Mouse (Mus musculus) skeletal muscle tissue, adult 2 months (tissue): ENCODE results near the gene Daam1.
A peak's percentile ranks its signal among the peaks of the same experiment; 100 is the strongest.

Experiments
- DNase-seq: peaks from one replicate; pipeline ENCODE4 v3.0.0-alpha.2; 2012; ENCODE audit warnings: low read depth, low spot score

Daam1 gene

DNA sequence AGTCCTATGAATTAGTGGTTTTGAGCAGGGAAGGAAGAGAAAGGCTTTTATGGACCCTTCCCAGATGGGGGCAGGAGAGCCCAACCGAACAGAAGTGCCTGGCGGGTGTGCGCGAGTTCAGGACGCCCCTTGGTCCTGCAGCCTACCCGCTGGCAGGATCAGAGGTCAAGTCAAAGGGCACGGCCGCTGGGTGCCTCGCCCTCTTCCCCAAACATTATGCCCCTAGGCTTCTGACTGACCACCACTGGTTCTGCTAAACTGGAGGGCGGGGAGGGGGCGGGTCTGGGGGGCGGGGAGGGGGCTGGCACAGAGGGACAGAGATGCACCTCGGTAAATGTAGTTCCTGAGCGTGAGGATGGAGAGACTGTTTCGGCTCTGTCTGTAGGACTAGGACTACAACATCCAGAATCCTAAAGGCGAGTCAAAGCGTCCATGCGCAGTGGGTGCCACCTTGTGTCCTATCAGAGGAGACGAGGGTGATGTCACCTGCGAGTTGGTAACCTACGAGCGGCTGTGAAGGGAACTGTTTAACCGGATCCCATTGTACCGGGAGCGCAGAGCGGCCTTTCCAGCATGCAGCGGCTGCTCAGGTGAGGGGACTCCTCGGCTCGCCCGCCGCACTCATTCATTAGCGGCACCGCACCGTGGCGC, at the start of gene Daam1:
Daam1 (plus strand) TSS at position 472 of the 651 bp plus-strand sequence.
- peak; percentile 97 for DNase-seq

DNA sequence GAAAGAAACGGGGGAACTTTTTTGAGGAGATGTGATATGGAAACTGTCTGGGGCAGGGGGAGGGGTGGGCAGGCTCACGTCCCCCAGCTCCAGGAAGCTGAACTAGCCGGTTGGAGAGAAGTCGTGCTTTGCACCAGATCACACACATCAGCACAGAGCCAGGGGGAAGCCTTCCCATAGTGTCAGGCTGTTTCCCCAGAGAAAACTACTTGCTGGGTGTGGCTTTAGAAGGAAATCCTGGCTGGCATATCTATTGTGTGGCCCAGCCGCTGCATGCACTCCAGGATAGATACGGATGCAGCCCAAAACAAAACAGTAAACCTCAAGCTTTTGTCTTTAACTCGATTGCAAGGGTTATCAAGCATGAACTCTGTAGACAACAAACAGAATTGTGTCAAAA, 49.7 kb upstream of the Daam1 start:
- no peak for DNase-seq

DNA sequence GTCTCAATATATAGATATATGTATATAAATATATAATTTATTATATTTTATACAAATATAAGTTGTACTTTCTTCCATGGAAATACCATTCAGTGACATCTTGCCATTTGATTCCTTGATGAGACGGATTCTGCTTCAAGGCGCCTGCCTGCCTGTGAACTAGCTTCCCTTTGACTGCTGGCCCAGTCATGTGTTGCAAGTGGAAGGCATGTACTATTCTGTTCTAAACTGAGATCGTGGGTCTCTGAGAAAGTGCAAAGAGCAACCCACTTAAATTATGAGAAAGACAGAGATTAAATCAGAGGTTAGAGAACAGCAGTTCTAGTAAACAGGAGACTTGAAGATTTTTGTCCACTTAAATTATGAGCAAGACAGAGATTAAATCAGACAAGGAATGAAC, 46.9 kb upstream of the Daam1 start:
- no peak for DNase-seq

DNA sequence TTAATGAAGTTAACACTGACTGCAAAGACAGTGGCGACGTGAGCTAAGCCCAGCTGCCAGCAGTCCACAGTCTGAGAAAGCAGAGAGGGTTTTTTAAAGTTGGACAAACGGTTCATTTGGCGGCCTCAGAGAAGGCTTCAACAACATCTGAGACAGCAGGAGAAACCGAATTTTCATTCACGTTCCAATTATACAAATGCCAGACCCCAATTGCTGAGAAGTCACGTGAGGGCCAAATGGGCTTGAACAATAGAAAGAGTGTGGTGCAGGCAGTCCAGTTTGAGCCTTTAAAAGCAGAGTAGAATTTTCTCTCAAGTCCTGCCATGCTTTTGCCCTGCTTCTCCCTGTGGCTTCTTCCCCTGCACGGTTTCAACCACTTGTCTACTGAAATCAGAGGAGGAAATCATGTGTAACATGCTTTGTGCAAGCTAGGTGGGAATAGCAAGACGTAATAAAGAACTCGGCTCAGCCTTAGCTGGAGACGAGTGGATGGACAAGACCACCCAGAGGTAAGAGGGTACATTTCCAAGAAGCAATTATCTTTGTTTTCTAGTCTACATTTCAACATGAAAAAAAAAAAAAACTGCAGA, 46.1 kb upstream of the Daam1 start:
- no peak for DNase-seq

DNA sequence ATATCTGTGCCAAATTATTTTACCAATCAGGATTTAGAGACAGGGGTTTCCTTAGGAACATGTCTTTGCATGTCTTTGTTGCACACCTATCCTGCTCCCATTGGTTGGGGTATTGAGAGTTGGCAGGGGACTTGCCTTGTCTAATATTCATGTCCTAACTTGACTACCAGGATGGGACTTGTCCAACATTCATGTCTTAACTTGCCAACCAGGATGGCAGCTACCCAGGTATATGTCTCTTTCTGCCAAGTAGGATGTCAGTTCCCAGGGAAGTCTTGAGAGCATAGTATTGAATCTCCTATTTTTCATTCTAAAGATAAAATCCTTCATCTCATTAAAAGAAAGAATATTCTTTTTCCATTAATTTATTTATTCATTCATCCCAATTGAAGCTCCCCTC, 44.4 kb upstream of the Daam1 start:
- DNase-seq, result no peak

DNA sequence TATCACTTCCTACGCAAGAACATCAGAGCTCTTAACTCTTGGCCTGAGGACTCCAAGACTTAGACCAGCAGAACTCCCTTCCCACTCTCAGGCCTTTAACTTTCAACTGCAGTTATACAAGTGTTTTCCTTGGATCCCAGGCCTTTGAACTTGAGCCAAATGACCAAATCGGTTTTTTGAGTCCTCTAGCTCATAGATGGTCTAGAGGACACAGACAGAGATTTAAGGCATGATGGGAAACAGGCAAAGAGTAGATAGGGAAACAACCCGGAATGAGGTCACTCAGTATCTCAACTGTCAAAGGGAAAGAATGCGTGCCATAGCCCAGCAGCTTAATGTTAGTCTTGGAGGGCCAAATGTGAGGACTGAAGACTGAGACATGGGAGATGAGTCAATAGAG, 42.1 kb upstream of the Daam1 start:
- peak; percentile 31 for DNase-seq

DNA sequence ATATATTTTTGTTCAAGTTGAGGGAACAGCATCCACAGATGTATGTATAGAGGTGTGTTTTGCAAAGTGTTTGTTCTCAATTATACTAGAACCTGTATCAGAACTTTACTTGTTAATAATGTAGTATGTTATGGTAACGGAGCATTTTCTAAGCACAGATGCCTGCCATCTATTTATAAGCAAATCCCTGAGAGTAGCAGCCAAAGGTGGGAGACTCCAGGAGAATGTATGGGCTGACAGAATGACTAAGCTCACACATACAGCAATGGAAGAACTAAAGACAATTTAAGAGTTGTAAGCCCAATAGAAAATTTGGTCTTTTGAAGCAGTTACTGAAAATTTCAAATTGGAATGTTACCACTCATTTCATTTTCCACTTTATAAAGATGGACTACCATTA, 40.3 kb upstream of the Daam1 start:
- DNase-seq, result no peak

DNA sequence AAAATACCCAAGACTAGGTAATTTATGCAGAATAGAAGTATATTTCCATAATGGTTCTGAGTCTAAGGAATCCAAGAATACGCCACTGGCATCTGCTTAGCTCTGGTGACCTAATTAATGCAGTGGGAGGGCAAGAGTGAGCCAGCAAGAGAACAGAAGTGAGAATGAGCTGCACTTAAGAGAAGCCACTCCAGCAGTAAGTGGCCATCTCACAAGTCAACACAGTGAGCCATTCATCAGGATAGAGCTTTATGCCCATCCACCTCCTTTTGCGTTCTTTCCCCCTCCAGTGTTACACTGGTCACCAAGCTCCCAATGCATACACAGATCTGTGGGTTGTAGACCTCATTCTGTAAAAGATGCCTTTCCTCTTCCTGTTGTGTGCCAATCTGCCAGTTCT, 37.8 kb upstream of the Daam1 start:
- DNase-seq, result no peak

DNA sequence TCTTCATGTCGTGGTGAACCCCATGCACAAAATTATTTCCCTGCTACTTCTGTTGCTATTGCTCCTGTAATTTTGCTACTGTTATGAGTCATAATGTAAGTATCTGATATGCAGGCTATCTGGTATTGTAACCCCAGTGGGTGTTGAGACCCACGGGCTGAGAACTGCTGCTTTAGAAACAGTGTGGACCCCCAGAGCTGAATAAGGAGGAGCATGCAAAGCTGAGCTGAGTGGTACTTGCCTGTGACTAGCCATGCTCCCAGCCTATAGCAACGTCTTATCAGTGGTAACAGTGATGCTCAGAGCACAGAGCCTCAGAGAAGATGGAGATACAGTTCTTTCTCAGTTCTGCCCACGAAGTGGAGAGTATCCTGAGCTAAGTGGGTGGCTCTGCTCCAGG, 35.3 kb upstream of the Daam1 start:
- no peak for DNase-seq

DNA sequence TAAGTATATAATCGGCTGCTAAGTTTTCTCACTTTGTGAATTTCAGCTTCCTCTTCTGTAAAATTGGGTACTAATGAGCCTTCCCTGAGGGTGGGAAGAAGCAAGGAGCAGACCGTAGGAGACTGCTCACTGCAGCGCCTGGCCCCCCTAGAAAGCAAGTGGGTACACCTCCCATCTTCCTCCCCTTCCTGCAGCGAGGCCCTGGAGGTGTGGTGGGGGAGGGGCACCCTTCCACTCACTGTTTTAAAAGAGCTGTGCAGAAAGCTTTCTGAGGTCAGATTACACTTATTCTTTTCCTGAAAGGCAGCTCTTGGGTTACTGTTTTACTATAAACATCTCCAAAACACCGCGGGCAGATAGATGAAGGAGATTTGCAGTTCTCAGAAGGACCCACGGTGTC, 34.4 kb upstream of the Daam1 start:
- DNase-seq, result no peak

DNA sequence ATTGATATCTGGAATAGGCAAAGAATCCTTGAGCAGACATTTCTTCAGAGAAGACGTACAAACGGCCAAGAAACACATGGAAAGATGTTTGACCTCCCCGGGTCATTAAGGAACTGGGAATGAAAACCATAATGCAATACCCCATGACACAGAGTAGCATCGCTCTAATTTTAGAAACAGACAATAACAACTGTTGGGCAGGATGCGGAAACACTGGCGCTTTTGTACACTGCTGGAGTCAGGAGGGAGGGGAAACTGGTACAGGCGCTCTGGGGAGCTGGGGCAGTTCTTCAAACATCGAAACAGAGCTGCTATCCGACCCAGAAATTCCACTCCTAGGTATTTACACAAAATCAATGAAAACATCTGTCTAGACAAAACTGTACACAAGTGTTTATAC, 23.6 kb upstream of the Daam1 start:
- no peak for DNase-seq

DNA sequence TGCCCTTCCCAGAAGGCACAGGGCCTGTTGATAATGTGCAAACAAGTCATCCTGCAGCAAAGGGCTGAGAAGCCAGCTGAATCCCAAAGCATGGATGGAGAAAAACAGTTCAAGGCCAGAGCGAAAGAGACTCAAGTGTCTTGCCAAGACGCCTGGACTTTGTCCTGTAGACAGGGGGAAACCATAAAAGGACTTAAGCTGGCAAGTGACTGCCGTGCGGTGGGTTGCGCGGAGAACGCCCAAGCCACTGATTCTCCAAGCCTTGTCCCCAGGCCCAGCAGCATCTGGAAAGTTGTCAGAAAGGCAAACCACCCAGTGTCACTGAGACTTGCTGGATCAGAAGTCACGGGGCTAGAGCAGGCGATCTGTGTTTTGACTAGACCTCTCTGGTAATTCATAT, 22.2 kb upstream of the Daam1 start:
- peak; percentile 32 for DNase-seq

DNA sequence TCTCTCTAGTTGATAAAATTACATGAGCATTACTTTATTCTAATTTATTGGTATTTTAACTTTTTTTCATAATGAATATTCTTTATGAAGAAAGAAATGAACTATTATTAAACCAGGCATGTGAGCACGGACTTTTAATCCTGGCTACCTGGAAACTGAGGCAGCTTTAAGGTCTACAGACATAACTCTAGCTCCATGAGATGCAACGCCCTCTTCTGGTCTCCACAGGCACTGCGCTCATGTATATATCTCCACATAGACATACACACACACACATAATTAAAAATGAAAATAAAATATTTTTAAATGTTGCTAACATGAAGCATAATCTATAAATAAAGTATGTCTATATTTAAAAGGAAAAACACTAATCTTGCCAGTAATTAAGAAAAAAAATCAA, 21.3 kb upstream of the Daam1 start:
- DNase-seq, result no peak

DNA sequence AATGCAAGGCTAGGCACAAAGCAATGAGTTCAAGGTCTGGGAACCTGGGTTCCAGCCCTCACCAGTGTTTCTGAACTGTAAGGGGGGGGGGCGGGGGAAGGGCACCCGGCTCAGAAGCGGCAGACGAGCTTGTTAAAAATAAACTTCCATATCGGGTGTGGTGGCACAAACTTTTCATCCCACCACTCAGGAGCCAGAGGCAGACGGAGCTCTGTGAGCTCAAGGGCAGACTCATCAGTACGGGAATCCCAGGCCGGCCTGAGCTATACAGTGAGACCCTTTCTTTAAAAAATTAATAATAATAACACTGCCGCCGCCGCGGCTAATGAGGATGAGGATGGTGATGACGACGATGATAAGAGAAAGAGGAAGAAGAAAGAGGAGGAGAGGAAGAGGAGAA, 18.3 kb upstream of the Daam1 start:
- no peak for DNase-seq

DNA sequence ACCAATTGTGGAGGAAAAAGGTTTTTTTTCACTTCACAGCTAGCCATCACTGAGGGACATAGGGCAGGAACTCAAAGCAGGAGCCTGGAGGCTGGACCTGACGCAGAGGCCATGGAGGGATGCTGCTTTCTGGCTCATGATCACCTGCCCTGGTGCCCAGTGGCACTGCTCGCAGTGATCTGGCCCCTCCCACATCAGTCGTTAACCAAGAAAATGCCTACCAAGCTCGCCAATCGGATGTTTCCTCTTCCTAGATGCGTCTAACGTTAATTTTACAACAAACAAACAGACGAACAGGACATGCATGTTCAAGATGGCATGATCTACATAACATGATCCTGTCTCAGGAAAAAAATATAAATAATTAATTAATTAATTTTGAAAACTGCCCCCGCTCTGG, 17.6 kb upstream of the Daam1 start:
- DNase-seq, result no peak

DNA sequence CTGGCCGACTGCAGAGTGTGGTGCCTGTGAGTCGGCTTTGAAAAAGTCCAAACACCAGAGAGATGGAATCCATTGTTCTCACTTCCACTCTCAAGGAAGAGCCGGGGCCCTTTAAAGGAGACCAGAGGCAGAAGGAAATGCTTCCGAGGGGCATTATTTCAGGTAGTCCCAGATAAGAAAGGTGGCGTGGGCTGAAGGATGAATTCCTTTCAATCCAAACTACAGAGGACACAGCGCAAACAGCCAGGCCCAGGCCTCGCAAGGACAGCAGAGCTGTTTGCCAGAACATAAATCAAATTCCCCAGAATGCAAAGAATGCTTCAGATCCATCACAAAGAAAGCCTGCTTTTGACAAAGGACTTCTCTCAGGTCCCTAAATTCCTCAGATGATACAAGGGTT, 17.1 kb upstream of the Daam1 start:
- no peak for DNase-seq

DNA sequence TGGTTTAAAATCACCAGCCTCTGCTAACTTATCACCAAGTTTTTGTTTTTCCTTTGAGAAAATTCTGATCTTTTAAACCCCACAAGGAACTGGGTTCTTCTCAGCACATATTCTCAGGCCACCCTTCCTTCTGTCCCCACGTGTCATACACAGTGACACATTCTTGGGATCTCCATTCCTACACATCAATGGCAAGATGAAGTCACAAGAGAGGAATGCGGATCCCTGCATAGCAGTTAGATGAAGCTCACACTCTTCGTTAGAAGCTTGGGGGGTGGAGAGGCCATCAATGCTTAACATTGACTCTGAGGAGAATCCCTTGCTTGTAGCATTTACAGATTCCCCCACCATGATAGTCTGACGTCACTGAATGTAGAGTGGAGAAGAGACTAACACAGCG, 10.8 kb upstream of the Daam1 start:
- DNase-seq, result no peak

DNA sequence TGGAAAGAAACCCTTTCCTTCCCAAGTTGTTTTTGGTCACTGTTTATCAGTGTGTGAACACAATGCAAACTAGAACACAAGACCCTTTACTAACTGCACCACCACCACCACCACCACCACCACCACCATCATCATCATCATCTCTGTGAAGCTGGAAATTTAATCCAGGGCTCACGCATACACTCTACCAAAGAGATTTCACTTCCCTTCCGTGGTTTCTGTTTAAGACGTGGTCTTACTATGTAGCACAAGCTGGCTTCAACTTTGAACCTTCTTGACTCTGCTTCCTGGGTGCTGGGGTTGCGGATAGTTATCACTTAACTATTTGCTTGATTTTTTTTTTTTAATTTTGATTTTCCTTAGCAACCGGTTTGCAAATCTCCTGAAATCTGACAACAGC, 9.6 kb upstream of the Daam1 start:
- DNase-seq, result no peak

DNA sequence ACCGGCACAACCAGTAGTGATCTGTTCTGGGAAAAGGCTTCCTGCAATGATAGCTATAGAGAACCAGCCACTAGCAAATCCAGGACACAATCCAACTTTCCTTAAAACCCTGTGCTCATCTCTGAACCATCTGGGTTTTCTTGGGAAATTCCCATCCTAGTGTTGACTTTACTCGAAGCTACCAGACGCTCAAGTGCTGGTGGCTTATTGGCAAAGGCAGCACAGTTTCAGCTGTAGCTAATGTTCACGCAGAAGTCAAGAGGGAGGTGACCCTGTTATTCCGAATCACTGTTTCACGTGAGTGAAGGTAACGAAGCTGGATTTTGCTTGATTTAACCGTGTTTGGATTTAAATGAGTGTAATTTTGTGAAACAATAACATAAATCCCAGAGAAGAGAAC, 9.1 kb upstream of the Daam1 start:
- DNase-seq, result no peak

DNA sequence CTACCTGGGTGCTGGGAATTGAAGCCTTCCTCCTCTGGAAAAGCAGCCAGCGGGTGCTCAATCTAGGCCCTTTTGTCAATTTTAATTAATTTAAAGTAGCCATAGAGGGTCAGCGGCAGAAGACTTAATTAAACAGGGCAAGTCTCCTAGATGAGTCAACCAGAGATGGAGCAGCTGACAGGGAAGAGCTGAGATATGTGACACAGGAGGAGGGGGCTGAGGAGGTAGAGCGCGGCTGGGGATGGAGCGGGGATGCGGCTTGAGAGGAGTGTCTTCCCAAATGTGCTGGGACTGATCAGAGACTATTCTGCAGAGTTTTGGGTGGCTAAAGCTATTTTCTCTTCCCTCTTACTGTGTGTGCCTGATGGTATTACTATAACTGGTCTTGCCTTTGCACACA, 6.0 kb upstream of the Daam1 start:
- no peak for DNase-seq

DNA sequence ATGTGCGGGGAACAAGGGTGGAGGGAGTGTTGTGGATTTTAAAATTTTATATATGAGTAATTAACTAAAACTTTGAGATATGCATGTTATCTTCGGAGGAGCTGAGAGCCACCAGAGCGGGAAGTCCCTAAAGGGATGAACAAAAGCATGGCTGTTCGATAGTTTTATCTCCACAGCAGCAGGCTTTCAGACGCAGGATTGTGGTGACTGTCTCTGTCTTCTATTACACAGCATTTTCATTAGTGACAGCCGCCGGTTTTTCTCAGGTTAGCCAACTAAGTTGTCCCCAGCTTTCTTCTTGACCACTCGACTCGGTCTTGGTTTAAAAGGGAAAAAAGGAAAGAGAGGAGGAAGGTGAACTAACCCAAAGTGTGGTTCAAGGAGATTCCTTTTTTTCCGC, 739 bp upstream of the Daam1 start:
- DNase-seq, result no peak

DNA sequence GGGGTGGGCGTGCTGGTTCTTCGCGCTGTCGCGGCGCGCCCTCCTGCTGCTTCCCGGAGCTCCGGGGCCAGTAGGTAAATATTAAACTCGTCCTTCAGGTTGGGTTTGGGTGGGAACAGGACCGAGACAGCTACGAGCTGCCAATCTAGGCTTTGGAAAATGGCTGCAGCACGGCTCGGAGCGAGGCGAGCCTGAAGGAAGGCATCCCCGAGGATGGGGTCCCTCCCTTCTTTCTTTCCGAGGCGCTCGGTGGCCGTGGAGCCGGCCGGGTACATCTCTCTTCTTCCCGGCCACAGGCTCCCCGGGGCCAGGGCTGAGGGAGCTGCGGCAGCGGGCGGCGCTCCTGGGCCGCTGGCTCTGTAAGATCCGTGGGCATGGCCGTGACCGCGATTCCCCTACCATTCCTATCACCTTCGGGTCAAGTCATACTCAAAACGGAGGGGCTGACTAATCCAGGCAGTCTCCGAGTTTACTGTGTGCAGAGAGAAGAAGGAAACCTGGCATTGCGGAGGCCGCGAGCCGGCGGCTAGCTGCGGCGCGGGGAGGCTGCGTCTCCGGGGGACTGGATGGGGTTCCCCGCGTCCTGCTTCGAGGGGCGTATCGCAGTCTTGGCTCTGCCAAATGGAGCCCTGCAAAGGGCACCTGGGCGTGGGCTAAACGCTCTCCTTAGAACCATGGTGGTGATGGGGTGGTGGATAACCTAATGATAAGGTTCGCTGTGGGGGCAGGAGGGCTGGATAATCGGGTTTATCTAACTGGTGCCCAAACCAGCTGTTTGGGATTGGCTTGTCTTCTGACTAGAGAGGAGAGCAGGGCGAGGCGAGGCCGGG, 595 bp downstream of the Daam1 start:
- DNase-seq, result no peak

DNA sequence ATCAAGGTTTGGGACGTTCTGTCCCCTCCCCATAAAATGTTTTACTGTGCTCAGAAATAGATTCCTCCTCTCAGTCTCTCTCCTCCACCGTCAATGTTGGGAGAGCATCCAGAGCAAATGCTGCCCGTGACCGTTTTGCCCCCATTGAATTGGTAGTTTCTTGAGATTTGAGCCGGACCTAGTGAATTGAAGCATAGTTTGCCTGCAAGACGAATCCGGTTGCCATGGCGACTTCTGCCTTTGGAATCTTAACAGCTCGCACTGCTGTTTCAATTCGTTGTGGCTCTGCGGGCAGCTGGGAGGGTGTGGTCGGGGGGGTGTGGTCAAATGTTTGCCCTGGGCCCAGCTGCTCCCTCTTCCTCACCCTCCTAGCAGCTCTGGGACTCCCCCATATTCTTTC, 1.3 kb downstream of the Daam1 start:
- peak; percentile 65 for DNase-seq
